Mouse (Mus musculus): ENCODE measurements at regions not wholly inside any gene's neighbourhood (a gene's known extent, or its start where the extent isn't known, plus 50 kb on each side); places are given as distances from the start of the nearest gene placed in this dataset.

- H3ac ChIP-seq (ENCODE audit: control insufficient read depth, insufficient read length), result no peak overlapping the region
- H3K27me3 ChIP-seq (ENCODE audit: control insufficient read depth, insufficient read depth, insufficient read length), result no peaks in the 10 kb centered on the region
- no peak for TF ChIP-seq POLR2AphosphoS2 (IDR thresholded peaks at IDR 0.05; ENCODE audit: insufficient read length, low read depth)
- TF ChIP-seq TCF12 (IDR thresholded peaks at IDR 0.05; ENCODE audit: insufficient read depth, poor library complexity, severe bottlenecking), result no peak
- no peak for TF ChIP-seq SRF (IDR thresholded peaks at IDR 0.05; ENCODE audit: control insufficient read depth, insufficient read length, low read depth)
- no peak for TF ChIP-seq MYOG (IDR thresholded peaks at IDR 0.05; ENCODE audit: control insufficient read depth in 1 of 3, insufficient read depth in 1 of 3, insufficient read length in 2 of 3, low read depth in 2 of 3)
- no peak for TF ChIP-seq REST (IDR thresholded peaks at IDR 0.05; ENCODE audit: insufficient read depth, insufficient read length)
- TF ChIP-seq TCF3 (IDR thresholded peaks at IDR 0.05; ENCODE audit: insufficient read length, low read depth), result no peak
- no peak for TF ChIP-seq E2F4 (IDR thresholded peaks at IDR 0.05; ENCODE audit: insufficient read depth)
- TF ChIP-seq USF1 (IDR thresholded peaks at IDR 0.05; ENCODE audit: low read depth), result no peak
- TF ChIP-seq MAX (IDR thresholded peaks at IDR 0.05; ENCODE audit: low read depth), result no peak
- no peak for TF ChIP-seq POLR2A (IDR thresholded peaks at IDR 0.05; ENCODE audit: insufficient read length, low read depth)
- H3K36me3 ChIP-seq (ENCODE audit: control insufficient read depth, insufficient read depth), result no peaks in the 10 kb centered on the region
- no peak overlapping the region for H3K4me3 ChIP-seq
- H3K4me2 ChIP-seq (ENCODE audit: low read depth), result no peak overlapping the region
- H3K79me2 ChIP-seq (ENCODE audit: control insufficient read depth, insufficient read depth), result no peaks in the 10 kb centered on the region
Measured at GRCm38 (mm10) chr5:118908224-118908623, 347.7 kb downstream of the Med13l start.

- no peaks in the 10 kb centered on the region for H3K79me2 ChIP-seq (ENCODE audit: control insufficient read depth, insufficient read depth)
- H3ac ChIP-seq (ENCODE audit: control insufficient read depth, insufficient read length), result no peak overlapping the region
- no peaks in the 10 kb centered on the region for H3K27me3 ChIP-seq (ENCODE audit: control insufficient read depth, insufficient read depth, insufficient read length)
- no peak for TF ChIP-seq USF1 (IDR thresholded peaks at IDR 0.05; ENCODE audit: low read depth)
- no peak for TF ChIP-seq POLR2A (IDR thresholded peaks at IDR 0.05; ENCODE audit: insufficient read length, low read depth)
- no peak for TF ChIP-seq MAX (IDR thresholded peaks at IDR 0.05; ENCODE audit: low read depth)
- TF ChIP-seq SRF (IDR thresholded peaks at IDR 0.05; ENCODE audit: control insufficient read depth, insufficient read length, low read depth), result no peak
- H3K36me3 ChIP-seq (ENCODE audit: control insufficient read depth, insufficient read depth), result no peaks in the 10 kb centered on the region
- H3K4me2 ChIP-seq (ENCODE audit: low read depth), result no peak overlapping the region
- no peak overlapping the region for H3K4me3 ChIP-seq
Measured at GRCm38 (mm10) chr5:118909756-118910155, 349.3 kb downstream of the Med13l start.

GRCm38 (mm10) chr5:118914191-118914750 lies 353.8 kb downstream of the Med13l start:
- Histone ChIP-seq H3K4me3 (no peak overlapping the region), H3ac (ENCODE audit: control insufficient read depth, insufficient read length) (no peak overlapping the region), H3K79me2 (ENCODE audit: control insufficient read depth, insufficient read depth) (no peaks in the 10 kb centered on the region), H3K36me3 (ENCODE audit: control insufficient read depth, insufficient read depth) (no peaks in the 10 kb centered on the region), H3K4me2 (ENCODE audit: low read depth) (no peak overlapping the region), H3K27me3 (ENCODE audit: control insufficient read depth, insufficient read depth, insufficient read length) (no peaks in the 10 kb centered on the region)
- TF ChIP-seq POLR2AphosphoS2 (IDR thresholded peaks at IDR 0.05; ENCODE audit: insufficient read length, low read depth) (no peak), MAX (IDR thresholded peaks at IDR 0.05; ENCODE audit: low read depth) (no peak), TCF12 (IDR thresholded peaks at IDR 0.05; ENCODE audit: insufficient read depth, poor library complexity, severe bottlenecking) (no peak), POLR2A (IDR thresholded peaks at IDR 0.05; ENCODE audit: insufficient read length, low read depth) (no peak), E2F4 (IDR thresholded peaks at IDR 0.05; ENCODE audit: insufficient read depth) (no peak), TCF3 (IDR thresholded peaks at IDR 0.05; ENCODE audit: insufficient read length, low read depth) (no peak), USF1 (IDR thresholded peaks at IDR 0.05; ENCODE audit: low read depth) (no peak), MYOD1 (IDR thresholded peaks at IDR 0.05; ENCODE audit: control insufficient read depth in 1 of 3, insufficient read length in 2 of 3, low read depth in 2 of 3) (no peak), MYOG (IDR thresholded peaks at IDR 0.05; ENCODE audit: control insufficient read depth in 1 of 3, insufficient read depth in 1 of 3, insufficient read length in 2 of 3, low read depth in 2 of 3) (no peak), REST (IDR thresholded peaks at IDR 0.05; ENCODE audit: insufficient read depth, insufficient read length) (no peak)

GRCm38 (mm10) chr5:118923357-118923756 lies 362.9 kb downstream of the Med13l start:
- Histone ChIP-seq H3K4me2 (ENCODE audit: low read depth) (no peak overlapping the region), H3K36me3 (ENCODE audit: control insufficient read depth, insufficient read depth) (no peaks in the 10 kb centered on the region), H3K4me3 (no peak overlapping the region), H3K79me2 (ENCODE audit: control insufficient read depth, insufficient read depth) (no peaks in the 10 kb centered on the region), H3K27me3 (ENCODE audit: control insufficient read depth, insufficient read depth, insufficient read length) (no peaks in the 10 kb centered on the region), H3ac (ENCODE audit: control insufficient read depth, insufficient read length) (no peak overlapping the region)
- TF ChIP-seq REST (IDR thresholded peaks at IDR 0.05; ENCODE audit: insufficient read depth, insufficient read length) (no peak), TCF3 (IDR thresholded peaks at IDR 0.05; ENCODE audit: insufficient read length, low read depth) (no peak), CEBPB (IDR thresholded peaks at IDR 0.05; ENCODE audit: insufficient read depth, poor library complexity, severe bottlenecking) (no peak), MAX (IDR thresholded peaks at IDR 0.05; ENCODE audit: low read depth) (no peak), TCF12 (IDR thresholded peaks at IDR 0.05; ENCODE audit: insufficient read depth, poor library complexity, severe bottlenecking) (no peak), POLR2AphosphoS2 (IDR thresholded peaks at IDR 0.05; ENCODE audit: insufficient read length, low read depth) (no peak), USF1 (IDR thresholded peaks at IDR 0.05; ENCODE audit: low read depth) (no peak)

GRCm38 (mm10) chr5:118929037-118929436 lies 368.6 kb downstream of the Med13l start:
- no peaks in the 10 kb centered on the region for H3K79me2 ChIP-seq (ENCODE audit: control insufficient read depth, insufficient read depth)
- H3K4me2 ChIP-seq (ENCODE audit: low read depth), result no peak overlapping the region
- no peaks in the 10 kb centered on the region for H3K27me3 ChIP-seq (ENCODE audit: control insufficient read depth, insufficient read depth, insufficient read length)
- TF ChIP-seq SRF (IDR thresholded peaks at IDR 0.05; ENCODE audit: control insufficient read depth, insufficient read length, low read depth) (no peak), REST (IDR thresholded peaks at IDR 0.05; ENCODE audit: insufficient read depth, insufficient read length) (no peak), POLR2AphosphoS2 (IDR thresholded peaks at IDR 0.05; ENCODE audit: insufficient read length, low read depth) (no peak), POLR2A (IDR thresholded peaks at IDR 0.05; ENCODE audit: insufficient read length, low read depth) (no peak), MYOD1 (IDR thresholded peaks at IDR 0.05; ENCODE audit: control insufficient read depth in 1 of 3, insufficient read length in 2 of 3, low read depth in 2 of 3) (no peak), E2F4 (IDR thresholded peaks at IDR 0.05; ENCODE audit: insufficient read depth) (no peak), MAX (IDR thresholded peaks at IDR 0.05; ENCODE audit: low read depth) (no peak), CEBPB (IDR thresholded peaks at IDR 0.05; ENCODE audit: insufficient read depth, poor library complexity, severe bottlenecking) (no peak), USF1 (IDR thresholded peaks at IDR 0.05; ENCODE audit: low read depth) (no peak), TCF3 (IDR thresholded peaks at IDR 0.05; ENCODE audit: insufficient read length, low read depth) (no peak), MYOG (IDR thresholded peaks at IDR 0.05; ENCODE audit: control insufficient read depth in 1 of 3, insufficient read depth in 1 of 3, insufficient read length in 2 of 3, low read depth in 2 of 3) (no peak)
- no peak overlapping the region for H3ac ChIP-seq (ENCODE audit: control insufficient read depth, insufficient read length)
- no peaks in the 10 kb centered on the region for H3K36me3 ChIP-seq (ENCODE audit: control insufficient read depth, insufficient read depth)
- H3K4me3 ChIP-seq, result no peak overlapping the region
